Mouse (Mus musculus): ENCODE measurements at regions not wholly inside any gene's neighbourhood (a gene's known extent, or its start where the extent isn't known, plus 50 kb on each side); places are given as distances from the start of the nearest gene placed in this dataset.

DNA sequence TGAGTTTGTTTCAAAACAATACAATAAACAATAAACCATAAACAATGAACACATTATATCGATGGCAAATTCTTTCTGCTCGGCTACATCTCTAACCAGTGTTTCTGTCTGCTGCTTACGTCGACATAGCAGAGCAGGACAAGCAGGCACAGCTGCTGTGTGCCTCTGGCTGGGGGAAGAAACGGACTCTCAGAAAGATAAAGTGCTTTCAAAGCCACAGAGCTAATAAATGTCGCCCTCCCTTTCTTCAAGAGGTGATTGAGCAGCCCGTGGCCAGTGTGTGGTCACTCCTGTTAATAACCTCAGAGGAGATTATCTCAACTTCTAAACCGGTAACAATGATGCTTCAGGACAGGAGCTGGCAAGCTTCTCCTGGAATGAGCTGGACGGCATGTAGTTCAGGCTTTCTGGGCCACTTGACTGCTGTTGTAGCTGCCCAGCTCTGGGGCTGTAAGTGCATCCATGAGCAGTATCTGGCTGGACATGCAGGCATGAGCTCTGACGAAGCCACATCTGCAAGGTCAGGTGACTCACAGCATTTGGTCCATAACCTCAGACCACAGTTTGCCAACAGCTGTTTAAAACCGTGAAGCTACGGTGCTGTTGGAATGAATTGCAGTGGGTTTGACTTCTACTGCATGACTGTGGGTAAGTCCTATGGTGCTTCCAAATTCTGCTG, 55.6 kb downstream of the Evx1 start:
- no peak for DNase-seq

DNA sequence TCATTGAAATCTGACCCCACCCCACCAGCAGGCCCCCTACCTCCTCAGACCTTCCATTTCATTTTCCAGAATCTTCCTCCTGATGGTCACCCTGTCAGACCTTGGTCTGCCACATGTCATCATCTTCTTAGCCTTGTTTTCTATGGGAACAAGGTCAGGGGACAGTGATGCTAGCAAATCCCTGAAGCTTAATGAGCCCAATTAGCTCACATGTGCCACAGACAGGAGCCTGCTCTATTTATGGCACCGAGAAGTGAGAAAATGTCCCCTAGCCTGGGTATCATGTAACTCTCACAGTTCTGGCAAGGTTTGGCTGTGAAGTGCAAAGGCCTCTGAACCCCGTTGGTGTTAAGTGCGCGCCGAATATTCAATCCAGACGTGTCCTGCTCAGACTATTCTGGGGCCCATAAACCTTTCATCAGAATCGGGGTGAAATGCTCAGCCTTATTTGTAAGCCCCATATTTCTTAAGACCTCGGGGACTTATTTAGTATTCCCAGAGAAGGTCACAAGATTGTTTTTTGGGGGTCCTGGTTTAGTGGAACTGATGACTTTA, 57.6 kb downstream of the Evx1 start:
- DNase-seq = no peak

DNA sequence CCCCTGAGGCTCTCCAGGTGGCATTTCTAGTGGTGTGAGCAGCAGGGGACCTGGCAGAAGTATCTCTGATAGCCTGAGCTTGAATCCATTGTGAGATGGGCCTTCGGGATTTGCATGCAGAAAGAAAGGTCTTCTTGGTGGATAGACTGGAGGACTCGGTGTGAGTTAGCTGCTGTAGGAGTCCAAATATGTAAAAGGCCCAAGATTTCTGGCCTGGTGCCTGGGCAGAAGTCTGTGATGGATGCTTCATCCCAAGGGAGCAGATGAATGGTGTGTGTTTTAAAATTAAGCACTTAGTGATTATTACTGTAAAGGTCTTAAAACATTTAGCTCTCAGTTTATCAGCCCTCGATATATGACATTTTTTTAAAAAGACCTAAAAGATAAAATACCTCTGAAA, 65.8 kb downstream of the Evx1 start:
- DNase-seq = no peak

DNA sequence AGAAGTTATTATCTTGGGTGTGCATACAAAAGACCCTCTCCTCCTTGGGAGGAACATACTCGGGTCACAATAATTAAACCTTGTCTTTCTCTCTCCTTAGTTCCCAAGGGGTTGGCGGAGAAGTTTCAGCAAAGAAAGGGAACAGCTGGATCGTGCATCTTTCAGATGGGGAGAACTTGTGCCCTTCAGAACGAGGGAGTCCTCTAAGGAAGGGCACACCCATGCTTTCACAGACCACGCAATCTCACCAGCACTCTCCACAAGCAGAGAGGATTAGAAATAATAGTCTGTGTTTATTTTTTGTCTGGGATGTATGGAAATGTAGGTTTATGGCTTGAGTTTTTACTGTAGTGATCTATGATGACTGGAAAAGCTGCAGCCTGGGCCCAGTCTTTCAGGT, 66.3 kb downstream of the Evx1 start:
- DNase-seq = no peak

DNA sequence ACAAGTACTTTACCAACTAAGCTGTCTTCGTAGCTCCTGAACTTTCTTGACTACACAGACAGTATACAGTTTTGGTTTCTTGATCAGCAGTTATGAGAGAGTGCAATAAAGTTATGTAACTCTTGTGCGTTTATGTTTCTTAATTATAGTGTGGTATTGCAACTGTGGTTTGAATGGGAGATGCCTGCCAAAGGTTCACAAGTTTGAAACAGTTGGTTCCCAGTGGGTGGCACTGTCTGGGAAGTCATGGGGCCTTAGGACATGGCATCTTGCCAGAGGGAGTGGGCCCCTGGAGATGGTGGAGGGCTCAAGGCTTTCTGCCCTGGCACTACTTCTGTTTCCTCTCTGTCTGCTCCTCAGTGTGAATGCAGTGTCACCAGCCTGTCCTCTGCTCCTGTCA, 71.7 kb downstream of the Evx1 start:
- DNase-seq = no peak

DNA sequence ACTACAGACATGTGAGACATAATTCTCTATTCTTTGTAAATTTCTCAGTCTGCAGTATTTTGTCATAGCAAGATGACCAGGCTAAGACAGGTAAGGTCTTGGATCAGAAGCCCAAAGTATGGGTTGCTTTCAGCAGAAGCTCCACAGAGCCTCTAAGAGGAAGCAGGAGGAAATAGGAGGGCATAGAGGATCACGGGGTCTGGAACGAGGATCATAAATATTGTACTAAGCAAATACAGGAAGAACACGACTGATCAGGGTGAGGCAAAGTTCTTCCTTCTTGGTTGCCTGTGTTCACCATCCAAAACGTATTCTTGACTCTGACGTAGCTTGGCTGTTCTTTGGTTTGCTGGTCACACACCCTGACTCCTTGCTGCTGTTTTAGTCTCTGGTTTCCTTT, 88.1 kb downstream of the Evx1 start:
- DNase-seq = no peak

DNA sequence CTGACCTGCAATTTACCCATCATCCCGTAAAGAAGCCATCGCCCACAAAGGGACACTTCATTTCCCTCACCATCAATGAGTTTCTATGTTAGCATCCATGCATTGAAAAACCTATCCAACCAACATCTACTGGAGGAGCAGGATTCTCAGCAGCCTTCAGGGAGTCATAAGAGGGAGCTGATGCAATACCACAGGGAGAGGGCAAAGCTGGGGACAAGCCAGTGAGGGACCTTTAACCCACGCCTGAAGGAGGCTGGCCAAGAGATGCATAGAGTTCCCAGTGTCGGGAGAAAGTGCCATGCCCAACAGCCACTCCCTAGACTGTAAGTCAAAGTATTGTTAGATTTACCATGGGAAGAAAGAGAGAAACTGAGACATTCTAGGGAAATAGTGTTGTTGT, 96.7 kb downstream of the Evx1 start:
- DNase-seq = no peak

DNA sequence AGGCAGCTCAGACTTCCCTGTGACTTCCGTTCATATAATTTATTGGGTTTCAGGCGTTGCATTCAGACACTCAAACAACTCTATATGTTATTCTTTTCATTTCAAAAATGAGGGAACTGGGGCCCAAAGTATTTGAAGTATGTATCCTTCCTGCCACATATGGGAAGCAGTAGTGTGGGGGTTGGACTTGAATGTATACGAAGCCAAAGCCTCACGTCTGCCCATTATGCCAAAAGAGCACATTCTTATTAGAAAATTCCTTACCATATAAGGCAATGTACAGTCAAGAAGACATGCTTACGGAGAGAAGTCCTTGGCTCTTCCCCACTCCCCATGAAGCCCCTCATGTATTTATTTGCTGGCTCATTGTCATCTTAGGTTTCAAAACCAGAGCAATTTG, 97.4 kb downstream of the Evx1 start:
- DNase-seq = no peak

DNA sequence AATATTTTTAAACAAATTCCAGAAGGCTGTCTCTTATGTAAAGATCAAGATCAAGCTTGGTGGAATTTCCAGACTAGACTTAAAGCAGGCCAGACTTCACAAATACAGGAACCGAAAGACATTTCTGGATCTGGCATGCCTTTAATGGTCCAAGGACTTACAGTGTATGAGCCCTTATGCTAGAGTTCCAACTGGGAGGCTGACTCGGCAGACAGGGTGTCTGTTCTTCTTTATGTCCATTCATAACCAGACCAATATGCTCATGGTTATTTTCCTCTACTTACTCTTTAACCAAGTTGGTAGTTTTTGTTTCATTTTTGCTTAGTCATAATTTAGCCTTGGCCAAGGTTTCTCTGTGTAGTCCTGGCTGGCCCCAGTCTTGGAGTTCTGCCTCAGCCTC, 98.0 kb downstream of the Evx1 start:
- no peak for DNase-seq

DNA sequence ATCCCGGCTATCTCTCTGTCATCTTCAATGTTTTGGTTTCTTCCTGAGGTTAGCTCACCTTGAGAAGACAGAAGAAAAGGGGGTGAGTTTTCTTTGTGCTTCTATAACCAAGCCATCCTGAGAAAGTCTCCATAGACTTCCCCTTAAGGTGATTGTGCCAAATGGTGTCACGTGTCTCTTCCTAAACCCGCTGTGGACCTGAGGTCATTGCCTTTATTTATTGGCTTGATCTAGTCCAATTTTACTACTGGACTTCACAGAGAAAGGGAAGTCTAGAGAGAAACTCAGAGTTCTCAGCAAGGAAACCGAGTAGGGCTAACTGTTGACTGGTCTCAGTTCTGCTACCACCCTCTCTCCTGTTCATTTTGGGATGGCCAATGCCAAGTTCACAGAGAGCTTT, 100.3 kb downstream of the Evx1 start:
- DNase-seq = no peak

DNA sequence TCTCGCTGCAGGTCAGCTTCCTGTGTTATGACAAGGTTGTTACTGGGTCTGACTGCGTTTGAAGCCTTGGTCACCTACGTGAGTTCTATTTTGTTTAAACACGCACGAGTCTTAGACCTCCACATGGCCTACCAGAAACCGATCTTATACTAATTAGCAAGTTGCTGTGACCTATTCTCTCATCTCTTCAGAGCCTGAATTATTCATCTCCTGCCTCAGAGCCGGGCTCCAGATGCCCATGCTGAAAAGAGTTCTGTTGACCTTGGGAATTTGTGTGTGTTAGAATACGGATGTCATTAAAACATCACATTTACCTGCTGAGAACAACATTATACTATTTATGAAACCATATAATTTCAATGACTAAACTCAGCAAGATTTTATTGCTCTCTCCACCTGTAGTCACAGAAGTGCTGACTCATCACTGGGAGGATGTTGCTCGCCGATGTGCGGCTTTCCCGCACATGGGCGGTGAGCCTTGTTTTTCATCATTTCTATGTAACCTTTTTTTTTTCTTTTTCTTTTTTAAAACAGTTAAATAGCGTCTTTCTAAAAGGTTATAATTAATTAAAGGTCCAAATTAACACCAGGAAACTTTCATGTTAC, 102.1 kb downstream of the Evx1 start:
- DNase-seq = no peak

DNA sequence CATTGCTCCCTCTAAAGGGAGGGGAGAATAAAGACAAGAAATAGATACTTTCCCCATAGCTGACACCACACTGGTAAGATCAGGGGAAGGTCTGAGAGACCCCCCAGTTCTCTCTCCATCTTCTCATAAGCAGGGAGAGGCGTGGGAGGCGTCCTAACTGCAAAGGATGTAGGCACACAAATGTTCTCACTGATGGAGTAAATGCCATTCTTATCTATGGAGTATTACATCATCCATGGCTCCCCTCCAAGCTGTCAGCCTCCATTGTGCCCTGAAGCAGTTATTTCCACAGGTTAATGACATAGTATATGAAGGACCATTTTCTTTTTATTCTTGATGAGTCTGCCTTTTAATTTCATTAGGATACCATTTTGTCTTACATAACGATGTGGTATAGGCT, 103.2 kb downstream of the Evx1 start:
- no peak for DNase-seq

DNA sequence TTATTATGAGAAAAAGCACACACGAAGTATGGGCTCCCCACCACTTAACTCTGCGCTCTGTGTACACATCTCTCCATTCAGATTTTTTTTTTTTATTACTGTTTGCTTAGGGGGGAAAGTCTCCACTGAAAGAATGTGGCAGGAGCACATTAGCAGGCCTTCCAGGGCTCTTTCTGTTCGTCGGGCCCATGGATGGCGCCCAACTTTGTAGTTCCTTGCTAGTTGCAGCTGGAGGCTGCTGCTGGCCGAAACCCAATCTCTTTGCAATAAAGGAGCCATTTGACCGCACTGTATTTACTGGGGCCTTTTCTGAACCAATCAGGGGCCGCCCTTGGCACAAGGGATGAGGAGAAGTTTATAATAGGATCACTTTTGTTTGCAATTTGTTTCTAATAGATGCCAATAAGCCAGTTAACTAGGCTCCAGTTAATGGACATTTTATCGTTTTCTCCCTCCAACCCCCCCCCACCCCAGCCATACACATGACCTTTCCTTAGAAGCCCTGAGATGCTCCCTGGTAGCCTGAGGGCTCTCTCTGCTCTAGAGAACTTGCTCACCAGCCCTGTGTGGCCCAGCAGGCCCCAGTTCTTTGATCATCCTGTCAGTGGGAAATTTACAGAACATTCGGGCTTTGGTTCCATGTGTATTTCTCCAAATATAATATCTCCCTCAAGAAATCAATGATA, 104.3 kb downstream of the Evx1 start:
- DNase-seq = no peak

DNA sequence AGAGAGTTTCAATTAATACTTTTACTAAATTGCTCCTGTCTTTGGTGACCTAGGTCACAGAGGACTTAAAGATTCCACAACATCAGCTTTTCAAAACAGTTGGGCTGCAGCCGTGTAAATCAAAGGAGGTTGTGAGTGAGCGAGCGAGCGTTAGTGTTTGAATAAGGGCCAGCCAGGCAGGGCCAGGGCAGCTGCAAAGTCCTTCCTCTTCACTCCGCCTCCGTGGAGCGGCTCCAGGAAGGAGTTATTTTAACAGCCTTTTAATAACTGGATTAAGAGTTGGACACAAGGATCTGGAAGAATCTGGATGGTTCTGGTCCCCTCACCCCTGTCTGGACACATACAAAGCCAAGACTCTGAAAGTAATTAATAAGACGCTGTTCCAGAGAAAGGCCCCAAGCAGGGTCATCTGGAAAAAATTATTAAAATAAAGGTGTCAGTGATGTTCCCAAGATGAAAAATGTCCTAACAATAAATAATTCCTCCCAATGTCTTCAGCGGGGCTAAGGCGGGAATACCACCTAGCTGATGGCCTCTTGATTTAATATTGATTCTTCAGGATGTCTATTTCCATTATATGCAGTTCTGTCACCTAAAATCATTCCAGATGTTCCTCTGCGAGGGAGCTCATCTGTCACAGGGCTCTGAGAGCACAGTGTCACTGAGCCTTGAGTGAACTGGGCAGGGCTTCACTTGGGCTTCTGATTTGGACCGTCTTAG, 105.3 kb downstream of the Evx1 start:
- no peak for DNase-seq

DNA sequence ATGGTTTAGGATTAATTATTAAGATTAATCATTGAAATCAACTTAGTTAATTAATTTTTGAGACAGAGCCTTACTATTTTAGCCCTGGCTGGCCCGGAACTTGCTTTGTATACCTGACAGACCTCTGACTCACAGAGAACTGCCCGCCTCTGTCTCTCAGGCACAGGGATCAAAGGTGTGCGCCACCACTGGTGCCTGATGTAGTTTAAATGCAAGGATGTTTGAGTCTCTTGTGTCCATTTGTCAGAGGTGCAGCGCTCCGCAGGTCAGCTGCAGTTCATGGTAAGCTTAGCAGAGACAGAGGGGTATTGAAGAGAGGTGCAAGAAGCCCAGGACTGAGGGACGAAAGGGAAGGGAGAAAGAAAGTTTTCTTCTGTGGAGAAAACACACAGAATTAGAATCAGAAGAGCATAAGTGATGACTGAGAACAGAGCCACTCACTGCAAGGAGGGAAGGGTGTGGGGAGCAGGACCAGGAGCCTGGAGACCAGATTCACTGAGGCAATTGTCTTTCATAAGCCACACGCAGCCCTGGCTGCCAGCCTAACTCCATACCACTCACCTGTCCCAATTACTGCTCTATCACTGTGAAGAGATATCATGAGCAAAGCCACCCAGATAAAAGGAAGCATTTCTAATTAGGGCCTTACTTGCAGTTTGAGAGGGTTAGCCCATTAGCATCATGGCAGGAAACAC, 107.1 kb downstream of the Evx1 start:
- no peak for DNase-seq

DNA sequence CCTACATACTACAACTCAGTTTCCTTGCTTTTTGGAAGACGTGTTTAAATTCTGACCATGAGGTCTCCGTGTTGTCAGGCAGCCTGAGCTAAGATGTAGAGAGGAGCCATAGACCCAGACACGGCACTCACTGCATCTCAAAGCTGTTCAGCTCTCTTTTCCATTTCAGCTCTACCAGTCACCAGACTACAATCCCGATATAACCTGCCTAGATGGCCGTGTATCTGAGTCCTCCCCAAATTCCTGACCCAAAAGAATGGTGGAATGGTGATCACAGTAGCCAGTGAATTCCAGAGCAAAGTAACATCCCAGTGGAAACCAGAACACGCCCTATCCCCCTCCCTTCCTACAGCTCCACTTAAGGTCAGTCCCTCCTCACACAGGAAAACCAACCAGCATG, 108.5 kb downstream of the Evx1 start:
- no peak for DNase-seq

DNA sequence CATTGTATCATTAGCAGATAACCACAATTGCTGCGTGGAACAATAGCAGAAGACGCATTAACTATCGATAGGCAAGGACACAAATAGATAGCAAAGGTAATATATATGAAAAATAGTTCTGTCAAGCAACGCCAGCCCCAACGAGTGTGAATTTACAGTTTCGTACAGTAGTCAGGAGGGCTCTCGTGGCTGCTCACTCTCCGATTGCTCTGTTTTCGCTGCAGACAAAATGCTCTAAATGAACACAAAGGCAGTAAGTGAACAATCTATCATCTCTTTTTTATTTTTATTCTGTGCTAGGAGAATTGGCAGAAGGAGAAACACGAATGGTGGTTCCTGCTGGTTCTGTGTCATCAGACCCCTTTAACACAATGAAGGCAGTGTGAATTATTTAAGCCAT, 109.4 kb downstream of the Evx1 start:
- no peak for DNase-seq

DNA sequence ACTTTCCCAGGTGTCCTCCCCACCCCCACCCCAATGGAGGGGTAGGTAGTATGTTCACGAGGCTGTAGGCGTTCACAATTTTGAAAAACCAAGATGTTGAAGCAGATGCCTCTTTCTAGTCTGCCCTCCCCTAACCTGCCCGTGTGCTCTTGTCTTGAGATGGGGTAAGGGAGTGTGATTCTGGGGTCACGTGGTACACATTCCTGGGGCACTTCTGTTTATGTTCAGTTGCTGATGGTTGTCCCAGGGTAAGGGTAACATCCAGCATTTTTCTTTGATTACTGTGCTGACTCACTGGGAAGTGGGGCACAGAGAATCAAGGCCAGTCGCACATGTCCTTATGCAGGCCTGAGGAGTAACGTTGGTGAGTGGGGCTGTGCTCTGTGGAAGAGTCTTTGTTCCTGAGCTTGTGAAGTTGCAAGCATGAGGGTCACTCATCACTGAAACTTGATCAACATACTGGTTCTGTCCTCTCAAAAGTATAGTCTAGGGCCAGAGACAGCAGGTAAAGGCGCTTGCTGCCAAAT, 110.3 kb downstream of the Evx1 start:
- DNase-seq = no peak

DNA sequence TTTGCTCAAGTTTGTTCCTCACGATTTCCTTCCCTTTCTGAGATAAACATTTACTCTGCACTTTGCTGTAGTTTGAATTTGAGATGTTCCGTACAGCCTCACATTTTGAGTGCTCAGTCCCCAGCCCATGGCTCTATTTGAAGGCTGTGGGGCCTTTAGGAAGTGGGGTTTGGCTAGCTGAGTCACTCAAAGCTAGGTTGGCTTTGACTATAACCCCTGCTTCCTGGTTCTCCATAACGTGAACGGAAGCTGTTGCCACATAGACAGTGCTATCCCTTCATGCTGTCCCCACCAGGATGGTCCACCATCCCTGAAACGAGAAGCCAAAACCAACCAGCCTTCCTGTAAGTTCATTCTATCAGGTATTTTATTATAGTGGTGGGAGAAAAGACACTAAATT, 111.1 kb downstream of the Evx1 start:
- no peak for DNase-seq

DNA sequence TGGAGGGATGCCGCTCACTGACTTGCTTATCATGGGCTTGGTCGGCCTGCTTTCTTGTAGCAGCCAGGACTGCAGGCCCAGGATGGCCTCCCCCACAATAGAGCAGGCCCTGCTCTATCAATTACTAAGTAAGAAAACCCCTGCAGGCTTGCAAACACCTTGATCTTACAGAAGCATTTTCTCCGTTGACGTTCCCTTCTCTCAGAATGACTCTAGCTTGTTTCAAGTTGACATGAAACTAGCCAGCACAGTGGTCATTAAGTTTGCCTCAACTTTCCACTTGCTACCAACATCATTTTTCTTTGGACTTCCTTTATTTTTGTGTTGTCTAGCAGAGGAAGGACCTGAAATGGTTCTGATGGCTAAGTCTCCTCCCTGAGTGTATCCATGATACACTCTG, 111.8 kb downstream of the Evx1 start:
- no peak for DNase-seq

DNA sequence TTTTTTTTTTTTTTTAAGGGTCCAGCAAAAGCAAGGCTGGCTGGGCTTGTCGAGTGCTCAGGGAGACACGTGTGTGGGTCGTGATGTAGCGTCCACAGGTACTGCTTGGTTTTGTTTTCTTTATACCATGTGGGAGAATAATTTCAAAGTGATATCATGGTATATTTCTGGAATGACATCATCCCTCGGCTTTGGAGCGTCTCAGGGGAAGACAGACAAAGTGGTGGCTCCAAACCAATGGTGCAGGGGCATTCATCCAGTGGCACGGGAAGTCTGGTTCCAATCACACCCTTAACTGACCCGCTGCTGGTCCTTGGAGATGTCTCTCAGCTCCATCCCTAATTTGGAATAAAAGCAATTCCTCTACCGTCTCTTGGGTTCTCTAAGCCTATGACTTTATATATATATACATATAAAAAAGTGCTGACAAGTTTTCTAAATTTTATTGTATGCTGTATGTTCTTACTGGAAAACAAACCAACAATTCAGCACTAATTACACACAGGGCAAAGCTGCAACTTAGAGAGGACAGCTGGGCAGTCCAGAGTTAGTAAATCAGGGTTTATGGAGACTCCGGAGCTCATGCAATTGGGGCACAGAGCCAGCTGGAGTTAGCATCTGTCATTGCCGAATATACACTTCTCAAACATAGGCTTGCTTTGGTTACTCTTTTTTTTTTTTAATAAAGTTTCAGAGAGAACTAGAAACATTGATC, 115.3 kb downstream of the Evx1 start:
- no peak for DNase-seq

DNA sequence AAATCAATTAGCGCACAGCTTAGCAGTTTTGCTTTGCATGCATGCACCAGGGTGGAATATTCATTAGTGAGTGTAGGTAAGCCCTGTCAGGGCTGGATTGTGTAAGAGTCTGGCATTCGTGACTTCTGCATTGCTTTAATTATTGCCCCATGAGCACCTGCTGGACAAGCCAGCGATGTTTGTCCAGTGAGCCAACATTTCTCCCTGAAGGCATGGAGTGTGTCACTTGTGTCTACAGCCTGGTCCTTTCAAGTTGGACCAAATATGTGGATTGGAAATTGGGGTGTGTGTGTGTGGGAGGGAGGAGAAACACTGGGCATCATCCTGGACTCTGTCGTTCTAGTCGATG, 115.9 kb downstream of the Evx1 start:
- no peak for DNase-seq
